Mouse (Mus musculus): ENCODE data around the gene Olfr116.

Gene Olfr116

GRCm38 (mm10) chr17:37627009-37627408 lies at the start of gene Olfr116, which contains the start of gene Olfr115:
Olfr116 (minus strand) TSS chr17:37627199.
Olfr115 (minus strand) TSS chr17:37627109.
- DNase-seq = no peak

GRCm38 (mm10) chr17:37666688-37667087 lies 39.7 kb upstream of the Olfr116 start, which contains the start of gene Olfr118:
Olfr118 (plus strand) TSS chr17:37666988.
- no peak for DNase-seq

GRCm38 (mm10) chr17:37663682-37664081 lies 36.7 kb upstream of the Olfr116 start, which contains the start of gene Olfr117:
Olfr117 (minus strand) TSS chr17:37663782.
- DNase-seq = no peak

- no peak for DNase-seq
These were observed 34.4 kb downstream of the Olfr116 start, which contains the start of gene Olfr114 for GRCm38 (mm10) chr17:37592643-37593042. Olfr114 (minus strand) TSS chr17:37592743.

- no peak for DNase-seq
These were observed 49.4 kb downstream of the Olfr116 start, which contains the start of gene Olfr113 for GRCm38 (mm10) chr17:37577563-37577962. Olfr113 (minus strand) TSS chr17:37577663.
